Mouse (Mus musculus): Measurements from ENCODE around the gene Mtmr12. TPM values are rescaled to one million over a fixed set of nuclear protein-coding genes. Genes with fewer than 3 reads are reported as not detected.

The Mtmr12 gene
- total and polyA plus RNA-seq, 3 experiments = 7.4 to 9.2 (median 8.8) TPM

DNA sequence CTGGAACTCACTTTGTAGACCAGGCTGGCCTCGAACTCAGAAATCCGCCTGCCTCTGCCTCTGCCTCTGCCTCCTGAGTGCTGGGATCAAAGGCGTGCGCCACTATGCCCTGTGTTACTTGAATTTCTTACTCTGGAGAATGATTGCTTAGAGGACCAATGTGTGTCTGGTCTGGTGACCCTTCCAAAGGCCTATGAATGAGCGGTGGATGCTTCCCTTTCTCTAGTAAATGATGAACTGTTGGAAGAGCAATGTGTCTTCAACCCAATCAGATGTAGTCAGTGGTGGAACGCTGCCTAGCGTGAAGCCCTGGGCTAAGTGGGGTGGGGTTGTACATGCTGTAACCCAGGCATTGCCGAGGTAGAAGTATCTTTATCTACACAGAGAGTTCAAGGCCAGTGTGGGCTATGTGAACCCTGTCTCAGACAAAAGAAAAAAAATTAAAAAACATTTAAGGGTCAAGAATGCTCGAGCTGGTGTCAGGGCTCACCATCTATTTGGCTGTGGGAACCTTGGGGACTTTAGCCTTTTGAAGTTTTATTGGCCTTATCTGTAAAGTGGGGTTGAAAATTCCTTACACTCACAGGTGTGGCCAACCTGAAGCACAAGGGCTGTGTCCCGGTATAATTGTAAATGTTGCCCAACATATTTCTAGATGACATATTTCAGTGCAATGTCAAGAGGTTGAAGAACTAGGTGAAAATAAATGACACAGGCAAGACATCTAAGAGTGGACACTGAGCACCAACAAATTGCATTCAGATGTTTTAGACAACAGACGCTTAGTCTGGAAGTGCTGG lies 14.0 kb downstream of the Mtmr12 start:
- intact Hi-C loops (cut with DNase I) = no loop called here
- 85% methylated on average over 11 of the region's 11 CpGs for WGBS
- DNase-seq = no peak

DNA sequence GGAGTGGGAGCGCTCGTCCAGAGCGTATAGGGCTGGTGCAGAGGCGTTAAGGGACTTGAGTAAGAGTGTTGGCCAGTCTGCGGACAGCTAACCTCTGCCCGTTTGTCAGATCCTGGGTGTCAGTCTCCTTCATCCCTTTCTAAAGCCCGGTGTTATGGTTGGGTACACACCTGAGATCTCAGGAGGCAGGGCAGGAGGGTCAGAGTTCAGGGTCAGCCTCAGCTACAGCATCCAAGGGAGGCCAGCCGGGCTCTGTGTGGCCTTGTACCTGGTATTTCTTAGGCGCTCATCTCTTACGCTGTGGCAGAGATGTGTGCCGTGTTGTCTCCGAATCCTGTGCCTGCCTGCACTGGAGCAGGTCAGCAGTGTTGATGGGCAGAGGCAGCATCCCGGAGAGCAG lies 16.3 kb downstream of the Mtmr12 start:
- Histone ChIP-seq H3K9ac (ENCODE audit: low read depth, low read length) (no peak overlapping the region), H3K27ac (no peak overlapping the region), H3K79me2 (replicated peaks; ENCODE audit: control insufficient read depth, insufficient read depth, low read length) (peaks cover 11% of the 10 kb centered on the region), H3K36me3 (ENCODE audit: control insufficient read depth, insufficient read depth, low read length) (no peaks in the 10 kb centered on the region), H3K27me3 (ENCODE audit: control insufficient read depth, insufficient read depth, low read length) (no peaks in the 10 kb centered on the region), H3K4me3 (no peak overlapping the region), H3K4me1 (ENCODE audit: control insufficient read depth, insufficient read depth, low read length) (peaks cover 16% of the 10 kb centered on the region)
- no peak for TF ChIP-seq EP300 (IDR thresholded peaks at IDR 0.05; ENCODE audit: insufficient read depth, low read depth, low read length)
- TF ChIP-seq CTCF (IDR thresholded peaks at IDR 0.05) = no peak
- TF ChIP-seq POLR2A (IDR thresholded peaks at IDR 0.05; ENCODE audit: insufficient read depth, low read depth, low read length) = no peak
- 93% methylated on average over 13 of the region's 13 CpGs for WGBS
- intact Hi-C loops (cut with DNase I) = no loop called here
- DNase-seq = no peak

More for the DNA sequence above, 14.0 kb downstream of the Mtmr12 start:
- Histone ChIP-seq H3K27me3 (ENCODE audit: control insufficient read depth, insufficient read depth, low read length) (no peaks in the 10 kb centered on the region), H3K4me3 (no peak overlapping the region), H3K4me1 (ENCODE audit: control insufficient read depth, insufficient read depth, low read length) (peaks cover 14% of the 10 kb centered on the region), H3K9ac (ENCODE audit: low read depth, low read length) (no peak overlapping the region), H3K27ac (no peak overlapping the region), H3K36me3 (ENCODE audit: control insufficient read depth, insufficient read depth, low read length) (no peaks in the 10 kb centered on the region), H3K79me2 (replicated peaks; ENCODE audit: control insufficient read depth, insufficient read depth, low read length) (peaks cover 10% of the 10 kb centered on the region)
- no peak for TF ChIP-seq EP300 (IDR thresholded peaks at IDR 0.05; ENCODE audit: insufficient read depth, low read depth, low read length)
- TF ChIP-seq CTCF (IDR thresholded peaks at IDR 0.05) = no peak
- no peak for TF ChIP-seq POLR2A (IDR thresholded peaks at IDR 0.05; ENCODE audit: insufficient read depth, low read depth, low read length)

DNA sequence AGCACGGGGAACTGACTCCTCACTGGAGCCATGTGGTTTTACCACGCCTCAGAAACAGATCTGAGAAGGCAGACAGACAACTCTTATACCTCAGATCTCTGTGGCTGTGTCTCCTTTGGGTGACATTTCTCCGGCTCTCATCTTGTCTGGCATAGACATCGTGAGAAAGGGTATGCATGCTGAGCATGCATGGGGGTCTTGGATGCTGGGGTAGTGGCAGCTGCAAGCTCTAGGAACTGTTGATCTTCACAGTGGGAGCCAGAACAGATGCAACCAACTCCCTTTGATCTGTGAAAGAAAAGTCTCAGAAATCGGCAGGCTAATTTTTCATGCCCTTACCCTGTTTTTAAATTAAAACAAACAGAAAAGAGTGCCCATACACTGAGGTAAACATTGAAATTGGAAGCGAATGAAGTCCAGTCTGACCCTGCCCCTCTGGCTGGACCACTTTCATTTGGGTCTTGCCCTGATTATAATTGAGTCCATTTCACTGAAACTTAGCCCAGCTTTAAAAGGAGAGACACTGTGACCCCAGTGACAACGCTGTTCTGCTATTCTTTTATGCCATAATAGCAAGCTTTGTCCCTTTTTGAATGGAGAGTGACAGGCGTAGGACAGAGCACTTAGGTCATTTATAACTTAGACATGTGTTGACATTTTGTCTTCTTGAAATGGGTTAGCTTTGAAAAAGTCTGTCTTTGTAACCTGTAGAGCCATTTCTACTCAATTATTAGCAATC lies 17.9 kb downstream of the Mtmr12 start:
- intact Hi-C loops (cut with DNase I) = no loop called here
- DNase-seq = no peak
- H3K79me2 ChIP-seq (replicated peaks; ENCODE audit: control insufficient read depth, insufficient read depth, low read length) = peaks cover 11% of the 10 kb centered on the region
- no peak overlapping the region for H3K9ac ChIP-seq (ENCODE audit: low read depth, low read length)
- H3K27me3 ChIP-seq (ENCODE audit: control insufficient read depth, insufficient read depth, low read length) = no peaks in the 10 kb centered on the region
- no peak overlapping the region for H3K27ac ChIP-seq
- 70% methylated on average over 8 of the region's 8 CpGs for WGBS
- no peak for TF ChIP-seq EP300 (IDR thresholded peaks at IDR 0.05; ENCODE audit: insufficient read depth, low read depth, low read length)
- no peak for TF ChIP-seq CTCF (IDR thresholded peaks at IDR 0.05)
- no peak overlapping the region for H3K4me3 ChIP-seq
- no peaks in the 10 kb centered on the region for H3K36me3 ChIP-seq (ENCODE audit: control insufficient read depth, insufficient read depth, low read length)
- peaks cover 23% of the 10 kb centered on the region for H3K4me1 ChIP-seq (ENCODE audit: control insufficient read depth, insufficient read depth, low read length)

DNA sequence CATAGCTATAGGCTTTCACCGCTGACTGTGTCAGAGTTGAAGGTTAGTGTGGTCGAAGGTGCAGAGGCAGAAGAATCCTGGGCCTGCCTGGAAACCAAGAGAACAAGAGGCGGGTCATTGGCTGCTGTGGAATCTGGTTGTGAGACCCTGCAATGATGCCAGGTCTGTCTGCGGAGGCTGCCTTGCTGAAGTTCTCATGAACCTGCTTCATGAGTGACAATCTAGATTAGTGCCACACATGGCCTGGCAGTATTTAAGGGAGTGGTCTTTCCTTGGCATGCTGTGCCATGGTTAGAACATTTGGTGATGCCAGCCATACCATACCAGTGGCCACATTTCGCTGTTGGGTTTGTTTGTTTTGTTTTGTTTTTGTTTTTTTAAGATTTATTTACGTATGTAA lies 18.6 kb downstream of the Mtmr12 start:
- intact Hi-C loops (cut with DNase I) = no loop called here
- peaks cover 29% of the 10 kb centered on the region for H3K4me1 ChIP-seq (ENCODE audit: control insufficient read depth, insufficient read depth, low read length)
- H3K36me3 ChIP-seq (ENCODE audit: control insufficient read depth, insufficient read depth, low read length) = no peaks in the 10 kb centered on the region
- H3K79me2 ChIP-seq (replicated peaks; ENCODE audit: control insufficient read depth, insufficient read depth, low read length) = peaks cover 13% of the 10 kb centered on the region
- H3K27me3 ChIP-seq (ENCODE audit: control insufficient read depth, insufficient read depth, low read length) = no peaks in the 10 kb centered on the region
- no peak overlapping the region for H3K4me3 ChIP-seq
- DNase-seq = no peak
- no peak overlapping the region for H3K9ac ChIP-seq (ENCODE audit: low read depth, low read length)
- WGBS = 86% methylated on average over 6 of the region's 6 CpGs
- H3K27ac ChIP-seq = no peak overlapping the region
- TF ChIP-seq CTCF (IDR thresholded peaks at IDR 0.05) = no peak
- no peak for TF ChIP-seq EP300 (IDR thresholded peaks at IDR 0.05; ENCODE audit: insufficient read depth, low read depth, low read length)
- TF ChIP-seq POLR2A (IDR thresholded peaks at IDR 0.05; ENCODE audit: insufficient read depth, low read depth, low read length) = no peak

DNA sequence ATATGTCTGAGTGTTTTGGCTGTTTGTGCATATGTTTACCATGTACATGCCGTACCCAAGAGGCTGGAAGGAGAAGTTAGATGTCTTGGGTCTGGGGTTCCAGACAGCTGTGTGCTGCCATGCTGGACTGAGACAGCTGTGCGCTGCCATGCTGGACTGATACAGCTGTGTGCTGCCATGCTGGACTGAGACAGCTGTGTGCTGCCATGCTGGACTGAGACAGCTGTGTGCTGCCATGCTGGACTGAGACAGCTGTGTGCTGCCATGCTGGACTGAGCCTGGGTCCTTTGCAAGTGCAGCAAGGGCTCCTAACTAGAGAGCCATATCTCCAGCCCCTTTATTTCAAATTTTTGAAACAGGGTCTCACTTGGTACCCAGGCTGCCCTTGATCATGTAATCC lies 19.4 kb downstream of the Mtmr12 start:
- intact Hi-C loops (cut with DNase I) = no loop called here
- WGBS = 97% methylated on average over 2 of the region's 2 CpGs
- no peak overlapping the region for H3K4me3 ChIP-seq

DNA sequence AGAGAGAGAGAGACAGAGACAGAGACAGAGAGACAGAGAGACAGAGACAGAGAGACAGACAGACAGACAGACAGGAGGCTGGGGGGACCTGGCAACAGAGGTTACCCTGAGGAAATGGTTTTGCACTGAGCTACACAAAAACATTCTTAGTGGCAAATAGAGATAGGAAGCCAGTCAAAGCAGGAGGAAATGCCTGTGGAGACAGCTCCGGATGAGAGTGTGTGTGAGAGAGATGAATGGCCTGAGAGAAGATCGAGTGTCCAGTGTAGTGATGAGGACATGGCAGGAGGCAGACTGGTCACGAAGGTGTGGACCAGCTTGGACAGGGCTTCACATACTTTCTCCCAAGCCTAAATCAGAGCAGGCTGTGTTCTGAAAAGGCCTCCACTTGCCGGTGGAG lies 20.2 kb downstream of the Mtmr12 start:
- Histone ChIP-seq H3K27ac (no peak overlapping the region), H3K9ac (ENCODE audit: low read depth, low read length) (no peak overlapping the region), H3K4me1 (ENCODE audit: control insufficient read depth, insufficient read depth, low read length) (peaks cover 30% of the 10 kb centered on the region), H3K27me3 (ENCODE audit: control insufficient read depth, insufficient read depth, low read length) (no peaks in the 10 kb centered on the region), H3K79me2 (replicated peaks; ENCODE audit: control insufficient read depth, insufficient read depth, low read length) (peaks cover 10% of the 10 kb centered on the region), H3K4me3 (no peak overlapping the region), H3K36me3 (ENCODE audit: control insufficient read depth, insufficient read depth, low read length) (no peaks in the 10 kb centered on the region; the same call in 1 of the 2 replicates)
- intact Hi-C loops (cut with DNase I) = no loop called here
- DNase-seq = no peak
- 27% methylated on average over 4 of the region's 4 CpGs for WGBS
- no peak for TF ChIP-seq POLR2A (IDR thresholded peaks at IDR 0.05; ENCODE audit: insufficient read depth, low read depth, low read length)
- no peak for TF ChIP-seq EP300 (IDR thresholded peaks at IDR 0.05; ENCODE audit: insufficient read depth, low read depth, low read length)
- TF ChIP-seq CTCF (IDR thresholded peaks at IDR 0.05) = no peak

More for the DNA sequence above, 19.4 kb downstream of the Mtmr12 start:
- Histone ChIP-seq H3K4me1 (ENCODE audit: control insufficient read depth, insufficient read depth, low read length) (peaks cover 29% of the 10 kb centered on the region), H3K36me3 (ENCODE audit: control insufficient read depth, insufficient read depth, low read length) (no peaks in the 10 kb centered on the region), H3K27ac (no peak overlapping the region), H3K79me2 (replicated peaks; ENCODE audit: control insufficient read depth, insufficient read depth, low read length) (peaks cover 12% of the 10 kb centered on the region), H3K27me3 (ENCODE audit: control insufficient read depth, insufficient read depth, low read length) (no peaks in the 10 kb centered on the region), H3K9ac (ENCODE audit: low read depth, low read length) (no peak overlapping the region)
- TF ChIP-seq CTCF (IDR thresholded peaks at IDR 0.05) = no peak
- TF ChIP-seq EP300 (IDR thresholded peaks at IDR 0.05; ENCODE audit: insufficient read depth, low read depth, low read length) = no peak
- TF ChIP-seq POLR2A (IDR thresholded peaks at IDR 0.05; ENCODE audit: insufficient read depth, low read depth, low read length) = no peak
- no peak for DNase-seq
